Mouse (Mus musculus): Measurements from ENCODE around the gene Wdr66.

Wdr66 gene

GRCm38 (mm10) chr5:123313851-123314380, 62.0 kb downstream of the Wdr66 start:
- in situ Hi-C loops (cut with MboI) = no loop called here

- in situ Hi-C loops (cut with MboI) = no loop called here
Measured at GRCm38 (mm10) chr5:123315219-123315866, 63.4 kb downstream of the Wdr66 start.

- in situ Hi-C loops (cut with MboI) = no loop called here
Measured at GRCm38 (mm10) chr5:123317992-123318391, 66.1 kb downstream of the Wdr66 start.

- in situ Hi-C loops (cut with MboI) = no loop called here
Measured at GRCm38 (mm10) chr5:123320136-123320535, 68.2 kb downstream of the Wdr66 start.

GRCm38 (mm10) chr5:123324242-123324641, 72.3 kb downstream of the Wdr66 start:
- in situ Hi-C loops (cut with MboI) = no loop called here

- in situ Hi-C loops (cut with MboI) = no loop called here
Measured at GRCm38 (mm10) chr5:123326006-123326750, 74.3 kb downstream of the Wdr66 start.

GRCm38 (mm10) chr5:123326751-123327148, 74.8 kb downstream of the Wdr66 start:
- in situ Hi-C loops (cut with MboI) = no loop called here

- in situ Hi-C loops (cut with MboI) = no loop called here
Measured at GRCm38 (mm10) chr5:123327686-123328085, 75.8 kb downstream of the Wdr66 start.

- in situ Hi-C loops (cut with MboI) = no loop called here
Measured at GRCm38 (mm10) chr5:123333566-123333965, 81.7 kb downstream of the Wdr66 start.

- in situ Hi-C loops (cut with MboI) = no loop called here
Measured at GRCm38 (mm10) chr5:123336205-123336961, 84.5 kb downstream of the Wdr66 start.

GRCm38 (mm10) chr5:123338463-123338862, 86.6 kb downstream of the Wdr66 start:
- in situ Hi-C loops (cut with MboI) = no loop called here

GRCm38 (mm10) chr5:123343707-123344627, 92.1 kb downstream of the Wdr66 start, which contains the start of gene Bcl7a:
Gene Bcl7a, plus strand, starts transcription at chr5:123343834.
- in situ Hi-C loops (cut with MboI) = no loop called here

GRCm38 (mm10) chr5:123344628-123344962, 92.7 kb downstream of the Wdr66 start:
- in situ Hi-C loops (cut with MboI) = no loop called here

GRCm38 (mm10) chr5:123344963-123345852, 93.3 kb downstream of the Wdr66 start:
- in situ Hi-C loops (cut with MboI) = no loop called here

- in situ Hi-C loops (cut with MboI) = no loop called here
Measured at GRCm38 (mm10) chr5:123345853-123346654, 94.2 kb downstream of the Wdr66 start.

GRCm38 (mm10) chr5:123346701-123347270, 94.9 kb downstream of the Wdr66 start:
- in situ Hi-C loops (cut with MboI) = no loop called here

- in situ Hi-C loops (cut with MboI) = no loop called here
Measured at GRCm38 (mm10) chr5:123347985-123348384, 96.1 kb downstream of the Wdr66 start.

- in situ Hi-C loops (cut with MboI) = no loop called here
Measured at GRCm38 (mm10) chr5:123350386-123350785, 98.5 kb downstream of the Wdr66 start.

- in situ Hi-C loops (cut with MboI) = no loop called here
Measured at GRCm38 (mm10) chr5:123355918-123356317, 104.0 kb downstream of the Wdr66 start.
